Mouse (Mus musculus): ENCODE data around the gene Vmn1r197.
"Not testable (repeated sequence)": the region's sequence is repeated elsewhere in the genome, so short reads cannot be mapped to it uniquely, and the experiment has no call there.

- TF ChIP-seq MAFK (IDR thresholded peaks at IDR 0.05; ENCODE audit: borderline replicate concordance, low read depth, low read length); SIN3A (IDR thresholded peaks at IDR 0.05; ENCODE audit: low read length); GABPA (IDR thresholded peaks at IDR 0.05; ENCODE audit: low read depth, low read length); CTCF (IDR thresholded peaks at IDR 0.05 in 2 of 3, conservative IDR thresholded peaks at IDR 0.05 in 1 of 3; ENCODE audit: control insufficient read depth in 1 of 3, insufficient read depth in 1 of 3, low read depth in 2 of 3, low read length in 3 of 3, poor library complexity in 1 of 3, severe bottlenecking in 1 of 3); USF1 (IDR thresholded peaks at IDR 0.05; ENCODE audit: low read depth, low read length); NRF1 (IDR thresholded peaks at IDR 0.05; ENCODE audit: insufficient read depth, low read depth, low read length, poor library complexity, severe bottlenecking); ZMIZ1 (IDR thresholded peaks at IDR 0.05; ENCODE audit: low read depth, low read length): not testable (repeated sequence)
Measured at GRCm38 (mm10) chr13:22381128-22381527, 56.7 kb downstream of the Vmn1r197 start.
